Mouse (Mus musculus) neural tube, embryonic 10.5 days (tissue): ENCODE measurements around the gene Gm49361.

Experiments used
- DNase-seq: peaks from one replicate; pipeline ENCODE4 v3.0.0-alpha.2; 2017; ENCODE audit warnings: low spot score; ENCODE audit errors: extremely low spot score

Gm49361 gene

GRCm38 (mm10) chr14:57730527-57730926, 15.4 kb downstream of the Gm49361 start:
- DNase-seq = no peak

GRCm38 (mm10) chr14:57729975-57730499, 15.9 kb downstream of the Gm49361 start:
- no peak for DNase-seq

GRCm38 (mm10) chr14:57729364-57729763, 16.5 kb downstream of the Gm49361 start:
- DNase-seq = no peak

GRCm38 (mm10) chr14:57726172-57726571, 19.7 kb downstream of the Gm49361 start:
- DNase-seq = no peak

GRCm38 (mm10) chr14:57724473-57724872, 21.4 kb downstream of the Gm49361 start:
- DNase-seq = no peak

- no peak for DNase-seq
Observed at GRCm38 (mm10) chr14:57718245-57718644, 27.7 kb downstream of the Gm49361 start.

GRCm38 (mm10) chr14:57716601-57717245, 29.2 kb downstream of the Gm49361 start:
- no peak for DNase-seq

GRCm38 (mm10) chr14:57712884-57713283, 33.0 kb downstream of the Gm49361 start:
- no peak for DNase-seq

GRCm38 (mm10) chr14:57711059-57711458, 34.8 kb downstream of the Gm49361 start:
- no peak for DNase-seq

GRCm38 (mm10) chr14:57709171-57709570, 36.7 kb downstream of the Gm49361 start:
- DNase-seq = no peak

- DNase-seq = no peak
Observed at GRCm38 (mm10) chr14:57708580-57708979, 37.3 kb downstream of the Gm49361 start.

- peak; percentile 24 for DNase-seq
Observed at GRCm38 (mm10) chr14:57707100-57707893, 38.6 kb downstream of the Gm49361 start.

- DNase-seq = no peak
Observed at GRCm38 (mm10) chr14:57706760-57707099, 39.2 kb downstream of the Gm49361 start.

GRCm38 (mm10) chr14:57705759-57706158, 40.1 kb downstream of the Gm49361 start:
- DNase-seq = no peak

- DNase-seq = no peak
Observed at GRCm38 (mm10) chr14:57705075-57705474, 40.8 kb downstream of the Gm49361 start.

GRCm38 (mm10) chr14:57701915-57702477, 43.9 kb downstream of the Gm49361 start:
- DNase-seq = no peak

- DNase-seq = no peak
Observed at GRCm38 (mm10) chr14:57699461-57699970, 46.4 kb downstream of the Gm49361 start.

- DNase-seq = no peak
Observed at GRCm38 (mm10) chr14:57699016-57699415, 46.9 kb downstream of the Gm49361 start.

- DNase-seq = no peak
Observed at GRCm38 (mm10) chr14:57696066-57696465, 49.8 kb downstream of the Gm49361 start.

- DNase-seq = no peak
Observed at GRCm38 (mm10) chr14:57695550-57695949, 50.4 kb downstream of the Gm49361 start.

- DNase-seq = no peak
Observed at GRCm38 (mm10) chr14:57694246-57694645, 51.7 kb downstream of the Gm49361 start.

- no peak for DNase-seq
Observed at GRCm38 (mm10) chr14:57692517-57693130, 53.3 kb downstream of the Gm49361 start.
